Mouse (Mus musculus): Measurements from ENCODE around the gene Gm28036. TPM values are rescaled to one million over a fixed set of nuclear protein-coding genes. Genes with fewer than 3 reads are reported as not detected.

The Gm28036 gene
- 5.9 and 6.4 TPM in 2 replicates for polyA plus RNA-seq (2015; fragmentation: Nextera tagmentation; extraction: Ambion mirVana)

DNA sequence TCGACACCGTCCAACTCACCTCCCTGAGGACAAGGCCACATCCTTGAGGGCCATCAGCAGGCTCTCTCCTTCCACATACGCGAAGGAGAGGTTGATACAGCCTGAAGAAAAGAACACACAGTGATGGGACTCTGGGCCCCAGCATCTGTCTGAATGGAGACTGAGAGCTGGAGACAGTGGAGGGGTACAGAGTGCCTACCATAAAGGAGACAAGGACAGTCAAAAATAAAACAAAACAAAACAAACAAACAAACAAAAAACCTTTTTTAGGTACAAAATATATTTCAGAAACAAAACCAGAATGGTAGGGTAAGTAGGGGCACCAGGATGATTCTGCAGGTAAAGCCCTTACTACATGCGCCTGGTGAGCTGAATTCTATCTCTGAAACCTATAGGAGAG lies at the start of gene Gm28036:
Gene Gm28036 (minus strand): TSS at position 101 of the 400 bp plus-strand sequence.

DNA sequence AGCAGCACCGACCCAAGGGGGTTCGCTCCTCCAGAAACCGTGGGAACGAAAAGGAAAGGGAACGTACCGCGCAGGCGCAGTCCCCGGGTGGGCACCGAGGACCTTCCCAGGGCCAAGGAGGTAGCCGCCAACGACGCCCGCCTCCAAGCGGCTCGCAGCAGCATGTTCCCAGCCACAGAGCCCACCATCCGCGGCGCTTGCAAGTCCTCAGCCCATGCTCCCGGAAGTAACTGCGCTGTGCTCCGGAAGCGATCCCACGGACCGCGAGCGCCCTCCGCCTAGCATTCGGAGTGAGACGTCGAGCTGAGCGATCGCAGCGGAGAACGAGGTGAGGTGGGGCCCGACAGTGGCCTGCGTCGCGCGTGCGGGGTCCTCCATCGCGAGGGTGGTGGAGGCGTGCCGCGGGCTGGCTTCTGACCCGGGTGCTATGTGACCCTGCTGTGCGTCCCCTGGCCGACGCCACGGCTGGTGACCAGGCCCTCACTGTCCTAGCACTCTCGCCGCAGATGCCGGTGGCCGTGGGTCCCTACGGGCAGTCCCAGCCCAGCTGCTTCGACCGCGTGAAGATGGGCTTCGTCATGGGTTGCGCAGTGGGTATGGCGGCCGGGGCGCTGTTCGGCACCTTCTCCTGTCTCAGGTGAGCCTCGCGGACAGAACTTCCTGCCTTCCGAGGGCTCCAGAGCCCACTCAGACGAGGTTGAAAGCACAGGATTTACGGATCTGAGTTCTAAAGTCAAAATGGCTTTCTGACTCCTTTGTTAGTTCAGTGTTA lies 17.2 kb upstream of the Gm28036 start, which contains the start of the genes Romo1 and Nfs1:
Gene Romo1 (plus strand): TSS at position 87 of the 772 bp plus-strand sequence.
Gene Nfs1 (minus strand): TSS at position 234 of the 772 bp plus-strand sequence.

DNA sequence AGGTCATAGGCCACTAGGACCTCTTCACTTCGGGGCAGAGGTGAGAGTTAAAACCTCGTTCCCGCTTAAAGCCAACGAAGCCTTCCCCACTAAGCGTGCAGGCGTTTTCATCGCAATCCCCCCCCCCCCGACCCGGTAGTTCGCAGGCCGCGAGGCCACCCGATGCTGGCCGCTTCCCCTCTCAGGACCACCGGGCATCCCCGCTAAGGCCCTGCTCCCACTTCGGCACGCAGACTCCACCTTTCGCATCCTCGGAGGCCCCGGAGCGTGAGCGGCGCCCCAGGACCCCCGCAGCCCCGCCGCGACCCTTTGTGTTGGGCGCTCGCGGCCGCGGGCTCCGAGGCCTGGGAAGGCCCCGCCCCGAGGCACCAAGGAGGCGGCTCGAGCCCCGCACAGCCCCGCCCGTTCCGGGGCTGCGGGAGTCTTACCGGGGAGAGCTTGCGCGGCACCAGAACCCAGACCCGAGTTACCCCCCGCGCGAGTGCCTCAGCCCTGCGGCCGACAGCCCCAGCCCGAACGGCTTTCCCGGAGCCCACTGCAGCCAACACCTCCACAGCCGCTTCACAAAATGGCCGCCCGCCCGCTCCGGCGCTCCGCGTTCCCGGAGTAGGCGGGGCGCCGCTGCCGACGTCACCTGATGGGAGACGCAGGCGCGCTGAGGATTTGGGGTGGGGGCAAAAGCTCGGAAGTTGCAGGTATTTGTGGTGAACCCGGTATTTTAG lies 15.4 kb downstream of the Gm28036 start, which contains the start of the genes Cpne1 and Rbm12:
Gene Cpne1 (minus strand): TSS at position 608 of the 722 bp plus-strand sequence.
Gene Rbm12 (minus strand): TSS at position 621 of the 722 bp plus-strand sequence.

DNA sequence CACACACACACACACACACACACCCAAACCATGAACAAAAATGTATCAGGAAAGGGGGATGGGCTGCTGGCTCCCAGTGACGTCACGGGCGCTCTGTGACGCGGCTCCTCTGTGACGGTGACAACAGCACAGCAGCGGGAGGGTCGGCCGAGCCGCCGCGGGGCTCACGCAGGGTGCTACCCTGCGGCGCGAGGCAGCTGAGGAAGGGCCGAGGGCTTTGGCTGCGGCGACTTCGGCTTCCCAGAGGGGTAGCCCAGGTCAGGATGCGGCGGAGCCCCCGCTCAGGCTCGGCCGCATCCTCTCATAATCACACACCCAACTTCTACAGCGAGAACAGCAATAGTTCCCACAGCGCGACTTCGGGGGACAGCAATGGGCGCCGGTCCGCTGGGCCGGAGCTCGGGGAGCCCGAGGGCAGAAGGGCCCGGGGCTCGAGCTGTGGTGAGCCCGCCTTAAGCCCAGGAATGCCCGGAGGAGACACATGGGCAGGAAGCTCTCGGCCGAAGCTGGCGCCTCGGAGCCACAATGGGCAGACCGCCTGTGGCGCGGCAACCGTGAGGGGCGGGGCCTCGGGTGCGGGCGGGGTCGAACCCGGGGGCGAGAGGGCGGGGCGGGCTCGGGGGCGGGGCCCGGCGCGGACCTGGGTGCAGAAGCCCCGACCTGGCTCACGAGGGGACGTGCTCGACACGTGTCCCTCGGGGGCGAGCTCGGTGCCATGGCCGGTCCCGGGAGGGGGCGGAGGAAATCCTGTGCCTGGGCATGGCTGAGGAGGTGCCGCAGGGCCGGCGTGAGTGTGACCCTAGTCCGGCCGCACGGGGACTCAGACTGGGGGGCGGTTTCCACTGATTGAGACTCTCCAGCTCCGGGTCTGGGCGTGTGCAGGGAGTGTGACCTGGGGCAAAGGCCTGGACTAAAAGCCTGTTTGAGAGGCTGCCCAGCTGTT lies 61.5 kb downstream of the Gm28036 start, which contains the start of gene Spag4:
Gene Spag4 (plus strand): TSS at position 77 of the 943 bp plus-strand sequence.

DNA sequence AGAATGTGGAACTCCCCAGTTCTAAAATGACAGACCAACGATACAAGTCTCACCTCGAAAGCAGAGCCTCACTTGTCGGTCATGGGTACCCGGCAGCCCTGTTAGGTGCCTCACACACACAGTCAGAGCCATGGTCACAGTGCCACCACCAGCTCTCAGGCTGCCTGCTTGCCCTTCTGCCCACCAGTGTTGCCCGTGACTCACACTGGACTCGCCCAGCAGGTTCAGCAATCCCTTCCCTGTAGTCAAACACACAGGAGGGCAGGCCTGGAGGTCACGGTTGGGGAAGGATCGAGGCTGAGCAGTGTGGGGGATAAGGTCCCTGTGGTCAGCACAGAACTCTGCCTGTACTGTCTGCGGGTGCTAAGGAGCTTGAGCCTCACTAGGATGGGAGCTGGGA lies 74.1 kb downstream of the Gm28036 start, which contains the start of gene Fer1l4:
Gene Fer1l4 (minus strand): TSS at position 132 of the 400 bp plus-strand sequence.

Other genes with a start within 250 kb of the Gm28036 start
- 73.2 and 74.7 TPM in 2 replicates for gene Uqcc1, start 196.8 kb downstream of the Gm28036 start, polyA plus RNA-seq (2015; fragmentation: Nextera tagmentation; extraction: Ambion mirVana)
- gene Gm15557, start 186.4 kb downstream of the Gm28036 start, polyA plus RNA-seq (2015; fragmentation: Nextera tagmentation; extraction: Ambion mirVana): not detected in 2 replicates
- gene Gdf5, start 181.7 kb downstream of the Gm28036 start, polyA plus RNA-seq (2015; fragmentation: Nextera tagmentation; extraction: Ambion mirVana): 0.10 and 0.35 TPM in 2 replicates
- 4.7 and 5.8 TPM in 2 replicates for gene Cep250, start 170.6 kb downstream of the Gm28036 start, polyA plus RNA-seq (2015; fragmentation: Nextera tagmentation; extraction: Ambion mirVana)
- gene 6430550D23Rik, start 119.1 kb downstream of the Gm28036 start, polyA plus RNA-seq (2015; fragmentation: Nextera tagmentation; extraction: Ambion mirVana): 0.67 and 1.0 TPM in 2 replicates
- gene Ergic3, start 119.0 kb downstream of the Gm28036 start, polyA plus RNA-seq (2015; fragmentation: Nextera tagmentation; extraction: Ambion mirVana): 83.9 and 102 TPM in 2 replicates
- gene Fer1l4, start 74.1 kb downstream of the Gm28036 start, polyA plus RNA-seq (2015; fragmentation: Nextera tagmentation; extraction: Ambion mirVana): not detected in 2 replicates
- 0.41 and 1.0 TPM in 2 replicates for gene Spag4, start 61.9 kb downstream of the Gm28036 start, polyA plus RNA-seq (2015; fragmentation: Nextera tagmentation; extraction: Ambion mirVana)
- gene Cpne1, start 15.1 kb downstream of the Gm28036 start, polyA plus RNA-seq (2015; fragmentation: Nextera tagmentation; extraction: Ambion mirVana): 16.6 and 17.6 TPM in 2 replicates
- 7.7 and 8.2 TPM in 2 replicates for gene Rbm12, start 15.1 kb downstream of the Gm28036 start, polyA plus RNA-seq (2015; fragmentation: Nextera tagmentation; extraction: Ambion mirVana)
- gene Romo1, start 16.9 kb upstream of the Gm28036 start, polyA plus RNA-seq (2015; fragmentation: Nextera tagmentation; extraction: Ambion mirVana): 401 and 417 TPM in 2 replicates
- 47.7 and 53.0 TPM in 2 replicates for gene Nfs1, start 17.1 kb upstream of the Gm28036 start, polyA plus RNA-seq (2015; fragmentation: Nextera tagmentation; extraction: Ambion mirVana)
- 303 and 306 TPM in 2 replicates for gene Rbm39, start 53.1 kb upstream of the Gm28036 start, polyA plus RNA-seq (2015; fragmentation: Nextera tagmentation; extraction: Ambion mirVana)
- gene Phf20, start 69.4 kb upstream of the Gm28036 start, polyA plus RNA-seq (2015; fragmentation: Nextera tagmentation; extraction: Ambion mirVana): 25.3 and 31.9 TPM in 2 replicates
- 3.9 and 4.9 TPM in 2 replicates for gene Cnbd2, start 185.2 kb upstream of the Gm28036 start, polyA plus RNA-seq (2015; fragmentation: Nextera tagmentation; extraction: Ambion mirVana)
- gene Scand1, start 185.6 kb upstream of the Gm28036 start, polyA plus RNA-seq (2015; fragmentation: Nextera tagmentation; extraction: Ambion mirVana): 68.3 and 84.5 TPM in 2 replicates

Measured in skeletal muscle tissue, postnatal 0 days (tissue).